Comparison of ENCODE assay signal across 8 mouse cellular contexts in the genomic region with DNA sequence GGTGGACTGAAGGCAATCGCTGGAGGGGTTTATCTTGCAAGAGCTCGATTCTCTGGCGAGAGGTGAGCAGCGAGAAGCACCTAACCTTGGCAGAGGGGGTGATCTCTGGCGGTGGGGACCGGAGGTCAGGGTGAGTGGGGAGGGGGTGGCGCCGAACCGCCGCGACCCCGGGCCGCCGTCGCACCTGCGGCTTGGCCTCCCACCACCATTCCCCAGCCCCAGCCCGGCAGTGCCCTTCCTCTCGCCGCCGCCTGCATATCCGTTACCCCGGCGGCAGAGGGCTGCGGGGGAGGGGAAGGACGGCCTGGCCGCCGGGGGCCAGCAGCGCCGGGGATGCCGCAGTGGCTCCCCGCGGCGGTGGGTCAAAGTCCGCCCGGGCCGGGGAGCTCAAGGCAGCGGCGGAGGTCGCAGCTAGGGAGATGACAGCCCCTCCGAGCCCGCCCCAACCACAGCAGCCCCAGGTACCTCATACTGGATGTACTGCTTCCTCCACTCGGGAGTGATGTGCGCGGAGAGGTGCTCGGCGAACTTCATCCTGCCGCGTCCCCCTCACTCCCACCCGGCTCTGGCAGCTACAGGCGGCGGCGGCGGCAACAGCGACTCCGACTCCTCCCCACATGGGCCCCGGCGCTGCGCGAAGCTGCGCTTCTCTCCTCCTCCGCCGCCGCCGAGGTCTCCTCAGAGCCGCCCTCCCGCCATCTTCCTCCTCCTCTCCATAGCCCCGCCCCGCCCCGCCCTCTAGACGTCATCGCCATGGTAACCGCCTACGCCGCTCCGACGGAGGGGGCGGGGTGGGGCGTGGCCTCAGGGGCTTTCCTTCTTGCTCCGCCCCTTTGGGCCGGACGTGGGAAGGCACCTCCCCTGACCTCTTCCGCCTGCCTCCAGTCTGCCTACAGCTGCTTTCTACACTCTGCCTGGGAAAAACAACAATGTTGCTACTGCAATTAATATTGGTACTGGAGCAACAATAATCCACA. TPM values are rescaled to one million over a fixed set of nuclear protein-coding genes. Genes with fewer than 3 reads are reported as not detected.
DNase-seq lines count a peak whose midpoint lies in the region; ATAC-seq and TF ChIP-seq lines count a peak whose summit lies in the region.

A gene (minus strand): TSS at position 715 of the 977 bp plus-strand sequence.

- intact Hi-C loops in heart, postnatal 36 days (cut with DNase I), result loop anchor here (5.0 to 10.0 kb wide), 3 partner anchors 75 to 362 kb away; no protein-coding TSS in a partner anchor

- TF ChIP-seq CTCF in layer of hippocampus, adult 2 months (conservative IDR thresholded peaks at IDR 0.05), result peak; percentile 53
- TF ChIP-seq CTCF in lung, embryonic 14.5 days (IDR thresholded peaks at IDR 0.05; ENCODE audit: low read depth), result no peak
- TF ChIP-seq CTCF in olfactory bulb, adult 2 months (IDR thresholded peaks at IDR 0.05; ENCODE audit: insufficient read depth, low read depth, low read length), result no peak
- peak; percentile 32; the same call in 1 of the 2 replicates for TF ChIP-seq CTCF in thymus, adult 2 months (IDR thresholded peaks at IDR 0.05; ENCODE audit: borderline replicate concordance, control insufficient read depth, extremely low read depth, insufficient read depth, low read length, poor library complexity)

- H3K4me2 ChIP-seq in forebrain, embryonic 15.5 days (replicated peaks), result peak within 1 kb of the TSS; percentile 45
- peak within 1 kb of the TSS; percentile 71 for H3K4me2 ChIP-seq in lung, embryonic 14.5 days

- no peaks in the 10 kb centered on the region for H3K36me3 ChIP-seq in forebrain, embryonic 15.5 days
- no peaks in the 10 kb centered on the region for H3K36me3 ChIP-seq in lung, embryonic 14.5 days (ENCODE audit: insufficient read depth)
- no peaks in the 10 kb centered on the region for H3K36me3 ChIP-seq in thymus, adult 2 months (ENCODE audit: control insufficient read depth, insufficient read depth, low read length)

- H3K9ac ChIP-seq in forebrain, embryonic 15.5 days (replicated peaks), result peak within 1 kb of the TSS; percentile 96
- H3K9ac ChIP-seq in lung, embryonic 14.5 days, result peak within 1 kb of the TSS; percentile 68

- peak within 1 kb of the TSS; percentile 98 for H3K4me3 ChIP-seq in forebrain, embryonic 15.5 days
- peak within 1 kb of the TSS; percentile 92 for H3K4me3 ChIP-seq in layer of hippocampus, adult 2 months
- H3K4me3 ChIP-seq in lung, embryonic 14.5 days (ENCODE audit: low read depth, low read length), result peak within 1 kb of the TSS; percentile 87
- peak within 1 kb of the TSS; percentile 93 for H3K4me3 ChIP-seq in olfactory bulb, adult 2 months (ENCODE audit: insufficient read depth, low read depth, low read length)
- peak within 1 kb of the TSS; percentile 80 for H3K4me3 ChIP-seq in thymus, adult 2 months (ENCODE audit: control insufficient read depth, insufficient read depth, low read length)

- ATAC-seq in forebrain, embryonic 15.5 days (replicated peaks), result peak; percentile 93
- peak; percentile 95 for ATAC-seq in lung, embryonic 14.5 days (ENCODE audit: insufficient read depth)

- peak; percentile 85 for TF ChIP-seq POLR2A in olfactory bulb, adult 2 months (IDR thresholded peaks at IDR 0.05; ENCODE audit: insufficient read depth, low read depth, low read length)
- TF ChIP-seq POLR2A in thymus, adult 2 months (IDR thresholded peaks at IDR 0.05; ENCODE audit: control insufficient read depth, extremely low read depth, insufficient read depth, low read length, poor library complexity), result peak; percentile 66

- peak within 1 kb of the TSS; percentile 97 for H3K27ac ChIP-seq in forebrain, embryonic 15.5 days (replicated peaks)
- peak within 1 kb of the TSS; percentile 95 for H3K27ac ChIP-seq in layer of hippocampus, adult 2 months
- H3K27ac ChIP-seq in lung, embryonic 14.5 days (ENCODE audit: low read depth), result peak within 1 kb of the TSS; percentile 73
- peak within 1 kb of the TSS; percentile 92 for H3K27ac ChIP-seq in olfactory bulb, adult 2 months (ENCODE audit: insufficient read depth, low read depth, low read length)
- H3K27ac ChIP-seq in thymus, adult 2 months (ENCODE audit: control insufficient read depth, insufficient read depth, low read length), result peak within 1 kb of the TSS; percentile 79

- no peaks in the 10 kb centered on the region for H3K27me3 ChIP-seq in forebrain, embryonic 15.5 days
- no peaks in the 10 kb centered on the region for H3K27me3 ChIP-seq in lung, embryonic 14.5 days (ENCODE audit: insufficient read depth, low read length)
- no peaks in the 10 kb centered on the region for H3K27me3 ChIP-seq in thymus, adult 2 months (ENCODE audit: control insufficient read depth, insufficient read depth, low read length)

- peaks cover 26% of the 10 kb centered on the region for H3K4me1 ChIP-seq in forebrain, embryonic 15.5 days
- 0 out of 2 replicates have a peak, but pooled peaks cover 3% of the 10 kb centered on the region for H3K4me1 ChIP-seq in lung, embryonic 14.5 days (ENCODE audit: insufficient read depth)
- H3K4me1 ChIP-seq in olfactory bulb, adult 2 months (ENCODE audit: control insufficient read depth, insufficient read depth, low read length), result peaks cover 3% of the 10 kb centered on the region; the same call in 1 of the 2 replicates
- H3K4me1 ChIP-seq in thymus, adult 2 months (replicated peaks; ENCODE audit: control insufficient read depth, insufficient read depth, low read length), result no peaks in the 10 kb centered on the region

- under 1% methylated on average over 69 of the region's 82 CpGs for WGBS in forebrain, embryonic 15.5 days
- under 1% methylated on average over 63 of the region's 82 CpGs for WGBS in lung, embryonic 14.5 days
- under 1% methylated on average over 81 of the region's 82 CpGs for WGBS in olfactory bulb, adult 2 months
- under 1% methylated on average over 79 of the region's 82 CpGs for WGBS in thymus, adult 2 months

- DNase-seq in ES-CJ7 (ENCODE audit: low read depth, low spot score), result peak; percentile 96
- peak; percentile 95 for DNase-seq in cerebellum, adult 11 months
- DNase-seq in heart, postnatal 36 days, result peak; percentile 95
- peak; percentile 94 to 95 for DNase-seq in layer of hippocampus, adult 2 months (ENCODE audit: low spot score in 2 of 2)
- peak; percentile 98 for DNase-seq in lung, embryonic 14.5 days
- peak; percentile 95 for DNase-seq in thymus, adult 2 months

- no peaks in the 10 kb centered on the region for H3K9me3 ChIP-seq in forebrain, embryonic 15.5 days
- no peaks in the 10 kb centered on the region for H3K9me3 ChIP-seq in lung, embryonic 14.5 days (ENCODE audit: low read depth, low read length)

RNA-seq across cellular contexts. Expression of the gene that starts here (rescaled TPM):
- polyA plus RNA-seq in forebrain, embryonic 15.5 days (2015; fragmentation: Nextera tagmentation; extraction: Ambion mirVana), result 71.2 TPM in 2 replicates
- total RNA-seq in heart, postnatal 36 days (2021), result 10 to 100 TPM; 31.2 to 32.2 TPM
- total RNA-seq in layer of hippocampus, adult 2 months (2021), result 10 to 100 TPM; 91.0 to 94.0 TPM
- polyA plus RNA-seq in lung, embryonic 14.5 days (2014; fragmentation: Nextera tagmentation; extraction: Ambion mirVana), result 5.4 and 6.8 TPM in 2 replicates
- polyA plus RNA-seq in olfactory bulb, adult 2 months (2012; ENCODE audit: insufficient read depth, insufficient read length, low replicate concordance, missing spikeins), result 107 TPM in 1 of 2 replicates, not detected in the other
- 14.5 and 14.7 TPM in 2 replicates for polyA plus RNA-seq in thymus, adult 2 months (2012; rRNA removed)

Comparison
In these comparisons a context has a peak if more than half of its experiments do, and no peak if none do; other contexts are left out.
1. Peak in every context shown above with its lines: DNase-seq, ATAC-seq, H3K4me3 ChIP-seq and H3K27ac ChIP-seq.
2. CTCF ChIP-seq: peak in layer of hippocampus, adult 2 months (single experiment) and thymus, adult 2 months (single experiment); none in lung, embryonic 14.5 days (single experiment) and olfactory bulb, adult 2 months (single experiment).